Mouse (Mus musculus): ENCODE data around the gene Ubash3a. TPM values are rescaled to one million over a fixed set of nuclear protein-coding genes. Genes with fewer than 3 reads are reported as not detected.

Gene Ubash3a
- polyA plus RNA-seq, 1 experiment from 2014 or later = 0.42 TPM

GRCm38 (mm10) chr17:31253951-31254350 lies 46.3 kb downstream of the Ubash3a start:
- no peaks in the 10 kb centered on the region for H3K4me1 ChIP-seq (ENCODE audit: control insufficient read depth, insufficient read depth, low read length)
- no peak overlapping the region for H3K9ac ChIP-seq (ENCODE audit: low read length)
- H3K4me2 ChIP-seq (ENCODE audit: low read depth) = no peak overlapping the region
- no peak overlapping the region for H3K4me3 ChIP-seq (ENCODE audit: low read depth, low read length)
- DNase-seq (ENCODE audit: low spot score) = no peak
- 68% methylated on average over 5 of the region's 5 CpGs for WGBS
- H3K36me3 ChIP-seq (ENCODE audit: control insufficient read depth, insufficient read depth, low read length) = no peaks in the 10 kb centered on the region
- H3K27ac ChIP-seq (ENCODE audit: low read depth, low read length) = no peak overlapping the region
- no peak for ATAC-seq (ENCODE audit: insufficient read depth, low FRiP score, low TSS enrichment)
- H3K9me3 ChIP-seq (ENCODE audit: control insufficient read depth, low read length) = no peaks in the 10 kb centered on the region
- H3K27me3 ChIP-seq (ENCODE audit: control insufficient read depth, insufficient read depth, low read length) = no peaks in the 10 kb centered on the region

- H3K36me3 ChIP-seq (ENCODE audit: control insufficient read depth, insufficient read depth, low read length) = no peaks in the 10 kb centered on the region
- DNase-seq (ENCODE audit: low spot score) = peak; percentile 73
- H3K27me3 ChIP-seq (ENCODE audit: control insufficient read depth, insufficient read depth, low read length) = no peaks in the 10 kb centered on the region
- H3K4me2 ChIP-seq (ENCODE audit: low read depth) = no peak overlapping the region
- no peak overlapping the region for H3K4me3 ChIP-seq (ENCODE audit: low read depth, low read length)
- no peaks in the 10 kb centered on the region for H3K9me3 ChIP-seq (ENCODE audit: control insufficient read depth, low read length)
- H3K27ac ChIP-seq (ENCODE audit: low read depth, low read length) = no peak overlapping the region
- H3K9ac ChIP-seq (ENCODE audit: low read length) = no peak overlapping the region
- 11% methylated on average over 9 of the region's 9 CpGs for WGBS
- peak; percentile 45; the same call in 1 of the 2 replicates for ATAC-seq (ENCODE audit: insufficient read depth, low FRiP score, low TSS enrichment)
- no peaks in the 10 kb centered on the region for H3K4me1 ChIP-seq (ENCODE audit: control insufficient read depth, insufficient read depth, low read length)
Observed at GRCm38 (mm10) chr17:31254463-31254931, 46.8 kb downstream of the Ubash3a start.

GRCm38 (mm10) chr17:31257149-31257548 lies 49.5 kb downstream of the Ubash3a start:
- Histone ChIP-seq H3K4me3 (ENCODE audit: low read depth, low read length) (no peak overlapping the region), H3K4me2 (ENCODE audit: low read depth) (no peak overlapping the region), H3K27me3 (ENCODE audit: control insufficient read depth, insufficient read depth, low read length) (no peaks in the 10 kb centered on the region), H3K9ac (ENCODE audit: low read length) (no peak overlapping the region), H3K27ac (ENCODE audit: low read depth, low read length) (no peak overlapping the region), H3K4me1 (ENCODE audit: control insufficient read depth, insufficient read depth, low read length) (no peaks in the 10 kb centered on the region), H3K36me3 (ENCODE audit: control insufficient read depth, insufficient read depth, low read length) (no peaks in the 10 kb centered on the region), H3K9me3 (ENCODE audit: control insufficient read depth, low read length) (no peaks in the 10 kb centered on the region)
- WGBS = 88% methylated on average over 1 of the region's 1 CpGs
- DNase-seq (ENCODE audit: low spot score) = no peak
- no peak for ATAC-seq (ENCODE audit: insufficient read depth, low FRiP score, low TSS enrichment)

DNA sequence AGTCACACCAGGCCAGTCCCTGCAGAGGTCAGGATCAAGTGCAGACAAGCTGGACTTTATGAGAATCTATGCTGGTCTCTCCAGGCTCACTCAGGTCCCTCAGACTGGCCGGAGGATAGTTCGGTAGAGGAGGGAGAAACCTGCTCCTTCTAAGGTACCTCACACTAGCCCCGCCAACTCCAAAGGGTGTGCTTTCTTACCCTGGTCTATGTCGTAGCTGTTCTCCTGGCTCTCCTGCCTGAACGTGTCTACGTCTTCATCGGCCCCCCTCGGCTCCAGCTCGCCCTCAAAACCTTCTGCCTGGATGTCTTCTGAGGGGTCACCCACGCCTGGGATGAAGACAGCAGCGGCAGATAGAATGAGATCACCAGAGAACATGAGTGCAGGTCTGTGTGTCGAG lies 50.2 kb downstream of the Ubash3a start:
- H3K4me1 ChIP-seq (ENCODE audit: control insufficient read depth, insufficient read depth, low read length) = no peaks in the 10 kb centered on the region
- WGBS = 91% methylated on average over 12 of the region's 12 CpGs
- no peak overlapping the region for H3K4me2 ChIP-seq (ENCODE audit: low read depth)

DNA sequence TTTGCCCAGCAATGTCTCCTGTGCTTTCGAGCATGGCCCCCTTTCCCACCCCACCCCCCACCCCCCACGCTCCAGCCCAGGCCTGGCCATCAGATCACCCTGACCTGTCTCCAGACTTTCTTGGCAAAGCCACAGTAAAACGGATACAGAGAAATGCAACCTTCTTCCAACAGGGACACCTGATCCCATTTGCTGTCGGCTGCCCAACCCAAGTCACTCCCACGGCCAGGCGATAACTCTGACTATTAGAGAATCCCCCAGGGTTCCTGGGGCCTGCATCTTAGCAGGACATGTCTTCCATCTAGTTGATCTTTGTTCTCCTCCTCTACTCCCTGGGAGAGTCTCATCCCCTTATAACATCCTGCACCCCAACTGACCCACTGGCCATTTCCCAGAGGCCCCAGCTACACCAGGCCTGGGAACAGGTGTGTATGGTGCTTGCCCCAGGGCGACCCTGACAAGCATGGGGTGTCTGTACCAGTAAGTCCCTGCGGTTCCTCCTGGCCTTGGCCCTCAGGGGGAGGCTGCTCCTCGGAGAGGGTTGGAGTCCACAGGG lies 50.7 kb downstream of the Ubash3a start:
- DNase-seq (ENCODE audit: low spot score) (no peak), ATAC-seq (ENCODE audit: insufficient read depth, low FRiP score, low TSS enrichment) (no peak)
- Histone ChIP-seq H3K36me3 (ENCODE audit: control insufficient read depth, insufficient read depth, low read length) (no peaks in the 10 kb centered on the region), H3K27ac (ENCODE audit: low read depth, low read length) (no peak overlapping the region), H3K9ac (ENCODE audit: low read length) (no peak overlapping the region), H3K4me1 (ENCODE audit: control insufficient read depth, insufficient read depth, low read length) (no peaks in the 10 kb centered on the region), H3K4me2 (ENCODE audit: low read depth) (no peak overlapping the region), H3K27me3 (ENCODE audit: control insufficient read depth, insufficient read depth, low read length) (no peaks in the 10 kb centered on the region), H3K4me3 (ENCODE audit: low read depth, low read length) (no peak overlapping the region), H3K9me3 (ENCODE audit: control insufficient read depth, low read length) (no peaks in the 10 kb centered on the region)
- 79% methylated on average over 9 of the region's 9 CpGs for WGBS

More for the DNA sequence above, 50.2 kb downstream of the Ubash3a start:
- DNase-seq (ENCODE audit: low spot score) (no peak), ATAC-seq (ENCODE audit: insufficient read depth, low FRiP score, low TSS enrichment) (no peak)
- no peak overlapping the region for H3K9ac ChIP-seq (ENCODE audit: low read length)
- no peak overlapping the region for H3K4me3 ChIP-seq (ENCODE audit: low read depth, low read length)
- H3K36me3 ChIP-seq (ENCODE audit: control insufficient read depth, insufficient read depth, low read length) = no peaks in the 10 kb centered on the region
- H3K27ac ChIP-seq (ENCODE audit: low read depth, low read length) = no peak overlapping the region
- H3K27me3 ChIP-seq (ENCODE audit: control insufficient read depth, insufficient read depth, low read length) = no peaks in the 10 kb centered on the region
- no peaks in the 10 kb centered on the region for H3K9me3 ChIP-seq (ENCODE audit: control insufficient read depth, low read length)

- Histone ChIP-seq H3K4me3 (ENCODE audit: low read depth, low read length) (no peak overlapping the region), H3K9ac (ENCODE audit: low read length) (no peak overlapping the region), H3K27ac (ENCODE audit: low read depth, low read length) (no peak overlapping the region), H3K27me3 (ENCODE audit: control insufficient read depth, insufficient read depth, low read length) (no peaks in the 10 kb centered on the region), H3K4me2 (ENCODE audit: low read depth) (no peak overlapping the region), H3K9me3 (ENCODE audit: control insufficient read depth, low read length) (no peaks in the 10 kb centered on the region), H3K4me1 (ENCODE audit: control insufficient read depth, insufficient read depth, low read length) (no peaks in the 10 kb centered on the region), H3K36me3 (ENCODE audit: control insufficient read depth, insufficient read depth, low read length) (no peaks in the 10 kb centered on the region)
- no peak for DNase-seq (ENCODE audit: low spot score)
- no peak for ATAC-seq (ENCODE audit: insufficient read depth, low FRiP score, low TSS enrichment)
- 91% methylated on average over 4 of the region's 4 CpGs for WGBS
Observed at GRCm38 (mm10) chr17:31259145-31259544, 51.5 kb downstream of the Ubash3a start.

GRCm38 (mm10) chr17:31259825-31260224 lies 52.2 kb downstream of the Ubash3a start:
- WGBS = 69% methylated on average over 4 of the region's 4 CpGs
- DNase-seq (ENCODE audit: low spot score) = no peak

GRCm38 (mm10) chr17:31260430-31260829 lies 52.8 kb downstream of the Ubash3a start:
- no peak for ATAC-seq (ENCODE audit: insufficient read depth, low FRiP score, low TSS enrichment)
- Histone ChIP-seq H3K9me3 (ENCODE audit: control insufficient read depth, low read length) (no peaks in the 10 kb centered on the region), H3K4me1 (ENCODE audit: control insufficient read depth, insufficient read depth, low read length) (no peaks in the 10 kb centered on the region), H3K4me2 (ENCODE audit: low read depth) (no peak overlapping the region), H3K36me3 (ENCODE audit: control insufficient read depth, insufficient read depth, low read length) (no peaks in the 10 kb centered on the region), H3K27me3 (ENCODE audit: control insufficient read depth, insufficient read depth, low read length) (no peaks in the 10 kb centered on the region), H3K9ac (ENCODE audit: low read length) (no peak overlapping the region), H3K4me3 (ENCODE audit: low read depth, low read length) (no peak overlapping the region), H3K27ac (ENCODE audit: low read depth, low read length) (no peak overlapping the region)
- 81% methylated on average over 7 of the region's 7 CpGs for WGBS
- DNase-seq (ENCODE audit: low spot score) = no peak

More at GRCm38 (mm10) chr17:31259825-31260224, 52.2 kb downstream of the Ubash3a start:
- Histone ChIP-seq H3K9ac (ENCODE audit: low read length) (no peak overlapping the region), H3K4me1 (ENCODE audit: control insufficient read depth, insufficient read depth, low read length) (no peaks in the 10 kb centered on the region), H3K9me3 (ENCODE audit: control insufficient read depth, low read length) (no peaks in the 10 kb centered on the region), H3K4me3 (ENCODE audit: low read depth, low read length) (no peak overlapping the region), H3K4me2 (ENCODE audit: low read depth) (no peak overlapping the region), H3K27ac (ENCODE audit: low read depth, low read length) (no peak overlapping the region), H3K27me3 (ENCODE audit: control insufficient read depth, insufficient read depth, low read length) (no peaks in the 10 kb centered on the region), H3K36me3 (ENCODE audit: control insufficient read depth, insufficient read depth, low read length) (no peaks in the 10 kb centered on the region)
- no peak for ATAC-seq (ENCODE audit: insufficient read depth, low FRiP score, low TSS enrichment)

- DNase-seq (ENCODE audit: low spot score) (no peak), ATAC-seq (ENCODE audit: insufficient read depth, low FRiP score, low TSS enrichment) (no peak)
- no peaks in the 10 kb centered on the region for H3K36me3 ChIP-seq (ENCODE audit: control insufficient read depth, insufficient read depth, low read length)
- no peak overlapping the region for H3K27ac ChIP-seq (ENCODE audit: low read depth, low read length)
- H3K9me3 ChIP-seq (ENCODE audit: control insufficient read depth, low read length) = no peaks in the 10 kb centered on the region
- no peaks in the 10 kb centered on the region for H3K4me1 ChIP-seq (ENCODE audit: control insufficient read depth, insufficient read depth, low read length)
- no peak overlapping the region for H3K4me3 ChIP-seq (ENCODE audit: low read depth, low read length)
- H3K9ac ChIP-seq (ENCODE audit: low read length) = no peak overlapping the region
- H3K4me2 ChIP-seq (ENCODE audit: low read depth) = no peak overlapping the region
- WGBS = 87% methylated on average over 6 of the region's 6 CpGs
- no peaks in the 10 kb centered on the region for H3K27me3 ChIP-seq (ENCODE audit: control insufficient read depth, insufficient read depth, low read length)
Observed at GRCm38 (mm10) chr17:31261352-31261751, 53.7 kb downstream of the Ubash3a start.
